Mouse (Mus musculus): Measurements from ENCODE around the gene Adgrf3. TPM values are rescaled to one million over a fixed set of nuclear protein-coding genes. Genes with fewer than 3 reads are reported as not detected.

The Adgrf3 gene
- total RNA-seq, 1 experiment from 2014 or later: not detected

DNA sequence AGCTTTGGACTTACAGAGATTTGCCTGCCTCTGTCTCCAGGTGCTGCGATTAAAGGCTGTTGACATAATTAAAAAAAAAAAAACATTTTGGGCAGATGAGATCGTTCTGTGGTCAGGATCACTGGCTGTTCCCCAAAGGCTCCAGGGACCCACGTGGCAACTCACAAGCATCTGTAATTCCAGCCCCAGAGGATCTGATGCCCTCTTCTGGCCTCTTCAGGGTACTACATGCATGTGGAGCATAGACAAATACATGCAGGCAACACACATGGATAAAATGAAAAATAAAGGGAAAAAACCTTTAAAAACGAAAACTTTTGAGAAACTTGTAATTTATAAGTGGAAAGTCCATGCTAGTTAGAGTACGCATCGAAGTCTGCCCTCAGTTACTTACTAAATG, 1.8 kb upstream of the Adgrf3 start:
- ATAC-seq (replicated peaks in 1 of 2; ENCODE audit: insufficient read depth in 1 of 2, low FRiP score in 2 of 2, low TSS enrichment in 1 of 2, low read depth in 1 of 2, poor library complexity in 2 of 2, severe bottlenecking in 2 of 2): peak in 1 of 2 experiments; percentile 60; a peak in 1 of 4 replicates

DNA sequence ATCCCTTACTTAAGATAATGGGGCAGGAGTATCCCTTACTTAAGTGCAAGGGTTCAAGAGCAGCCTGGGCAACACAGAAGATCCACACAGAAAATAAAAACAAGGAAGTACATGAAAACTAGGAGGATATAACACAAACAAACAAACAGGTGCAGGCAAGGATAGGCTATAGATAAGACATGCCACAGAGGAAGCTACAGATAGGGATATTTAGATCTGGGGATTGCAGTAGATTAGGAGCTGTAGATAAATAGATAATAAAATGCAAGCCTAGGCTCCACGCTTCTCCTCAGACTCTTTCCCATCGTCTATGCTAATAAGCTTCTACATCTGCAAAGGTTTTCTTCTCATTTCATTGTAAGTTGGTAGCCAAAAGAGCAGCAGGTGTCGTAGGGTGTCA, 488 bp downstream of the Adgrf3 start:
- ATAC-seq (replicated peaks in 1 of 2; ENCODE audit: insufficient read depth in 1 of 2, low FRiP score in 2 of 2, low TSS enrichment in 1 of 2, low read depth in 1 of 2, poor library complexity in 2 of 2, severe bottlenecking in 2 of 2): no peak

DNA sequence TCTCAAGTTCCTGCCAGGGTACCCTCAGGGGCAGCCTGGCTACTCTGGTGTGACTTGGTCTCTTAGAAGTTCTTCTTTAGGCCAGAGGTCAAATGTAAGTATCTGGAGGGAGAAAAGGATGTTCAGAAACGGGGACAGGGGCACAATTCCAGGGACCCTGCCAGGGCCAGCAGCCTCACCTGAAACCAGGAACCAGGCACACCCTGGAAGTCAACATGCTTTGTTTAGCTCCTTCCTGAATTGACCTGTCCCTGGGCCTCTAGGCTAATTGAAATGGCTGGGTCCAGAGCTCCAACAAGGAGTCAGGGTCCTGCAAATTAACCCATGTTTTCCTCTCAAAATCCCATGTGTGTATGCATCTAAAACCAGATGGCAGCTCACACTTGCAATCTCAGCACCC, 1.1 kb downstream of the Adgrf3 start:
- ATAC-seq (replicated peaks in 1 of 2; ENCODE audit: insufficient read depth in 1 of 2, low FRiP score in 2 of 2, low TSS enrichment in 1 of 2, low read depth in 1 of 2, poor library complexity in 2 of 2, severe bottlenecking in 2 of 2): no peak

DNA sequence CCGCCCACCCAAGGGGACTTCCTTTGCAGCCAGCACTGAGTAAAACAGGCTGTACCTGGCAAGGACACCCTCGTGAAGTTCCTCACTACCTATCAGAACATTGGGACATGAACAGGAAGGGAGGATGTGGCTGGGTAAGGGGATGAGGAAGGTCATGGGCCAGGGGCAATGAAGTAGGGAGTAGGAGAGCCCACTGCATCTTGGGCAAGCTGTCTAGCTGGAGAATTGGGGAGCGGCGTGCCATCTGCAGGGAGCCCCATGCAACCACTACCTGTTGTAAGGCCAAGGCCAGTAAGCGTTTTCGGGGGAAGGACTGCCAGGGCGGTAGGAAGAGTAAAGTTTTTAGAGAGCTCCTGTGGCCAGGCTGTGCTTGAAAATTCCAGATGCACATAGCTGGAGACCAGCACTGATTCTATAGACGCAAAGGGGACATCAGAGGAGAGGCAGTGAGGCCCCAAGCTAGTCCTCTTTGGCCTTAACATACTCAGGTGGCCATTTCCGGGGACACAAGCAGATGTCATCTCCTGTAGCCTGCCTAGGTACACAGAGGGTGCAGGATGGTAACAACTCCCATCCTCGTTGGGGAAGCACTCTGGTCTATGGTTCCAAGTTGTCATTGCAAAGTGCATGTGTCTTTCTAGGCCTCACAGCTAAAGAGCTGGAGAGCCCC, 2.2 kb downstream of the Adgrf3 start:
- no peak for ATAC-seq (replicated peaks in 1 of 2; ENCODE audit: insufficient read depth in 1 of 2, low FRiP score in 2 of 2, low TSS enrichment in 1 of 2, low read depth in 1 of 2, poor library complexity in 2 of 2, severe bottlenecking in 2 of 2)

DNA sequence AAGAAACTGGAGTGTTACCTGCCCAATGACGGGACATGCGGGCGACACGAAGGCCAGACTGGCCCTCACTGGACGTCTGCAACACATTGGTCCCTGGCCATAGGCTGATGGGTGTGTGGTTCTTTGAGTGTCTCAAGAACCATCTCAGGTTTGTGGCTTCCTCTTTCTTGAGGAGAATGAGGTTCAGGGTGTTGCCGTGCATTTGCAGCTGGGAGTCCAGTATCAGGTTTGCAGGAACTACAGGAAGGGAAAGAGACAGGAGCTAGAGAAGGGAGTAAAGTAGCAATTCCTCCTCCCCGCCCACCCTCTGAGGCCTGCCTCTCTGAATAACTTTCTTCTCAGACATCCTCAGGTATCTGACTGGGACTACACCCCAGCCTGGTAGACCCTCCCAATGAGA, 3.3 kb downstream of the Adgrf3 start:
- no peak for ATAC-seq (replicated peaks in 1 of 2; ENCODE audit: insufficient read depth in 1 of 2, low FRiP score in 2 of 2, low TSS enrichment in 1 of 2, low read depth in 1 of 2, poor library complexity in 2 of 2, severe bottlenecking in 2 of 2)

DNA sequence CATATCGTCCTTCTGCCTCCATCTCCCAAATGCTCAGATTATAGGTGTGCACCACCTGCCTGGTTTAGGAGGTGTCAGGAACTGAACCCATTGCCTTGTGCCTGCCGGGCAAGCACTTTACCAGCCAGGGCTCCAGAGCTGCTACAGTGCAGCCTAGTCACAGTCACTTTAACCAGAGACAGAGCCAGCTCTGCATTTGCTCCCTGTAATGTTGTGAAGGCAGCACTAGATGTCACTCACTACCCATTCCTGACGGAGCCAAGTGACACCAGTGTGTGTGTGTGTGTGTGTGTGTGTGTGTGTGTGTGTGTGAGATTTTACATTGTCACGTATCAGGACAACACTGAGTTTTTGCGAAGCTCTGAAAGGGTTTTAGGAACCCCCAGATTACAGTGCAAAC, 4.0 kb downstream of the Adgrf3 start:
- ATAC-seq (replicated peaks in 1 of 2; ENCODE audit: insufficient read depth in 1 of 2, low FRiP score in 2 of 2, low TSS enrichment in 1 of 2, low read depth in 1 of 2, poor library complexity in 2 of 2, severe bottlenecking in 2 of 2): no peak; a peak in 1 of 4 replicates

DNA sequence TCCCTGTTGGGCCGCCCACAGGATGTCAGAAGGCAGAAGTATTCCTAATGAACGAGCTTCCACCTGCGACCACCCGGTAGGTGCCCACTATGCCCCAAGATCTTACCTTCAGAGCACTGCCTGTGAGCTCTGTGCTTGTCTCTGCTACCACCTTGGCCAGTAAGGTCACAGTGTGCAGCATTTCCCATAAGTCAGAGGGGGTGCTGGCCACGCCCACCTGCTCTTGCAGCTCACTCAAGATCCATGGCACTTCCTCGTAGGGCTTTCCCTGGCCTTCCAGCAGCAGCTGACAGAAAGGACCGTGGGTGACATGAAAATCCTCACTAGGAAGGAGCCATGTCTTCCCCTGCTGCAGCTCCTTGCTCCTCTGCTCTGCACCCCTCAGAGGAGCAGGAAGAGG, 7.3 kb downstream of the Adgrf3 start:
- peak; percentile 61 to 71 for ATAC-seq (replicated peaks in 1 of 2; ENCODE audit: insufficient read depth in 1 of 2, low FRiP score in 2 of 2, low TSS enrichment in 1 of 2, low read depth in 1 of 2, poor library complexity in 2 of 2, severe bottlenecking in 2 of 2)

DNA sequence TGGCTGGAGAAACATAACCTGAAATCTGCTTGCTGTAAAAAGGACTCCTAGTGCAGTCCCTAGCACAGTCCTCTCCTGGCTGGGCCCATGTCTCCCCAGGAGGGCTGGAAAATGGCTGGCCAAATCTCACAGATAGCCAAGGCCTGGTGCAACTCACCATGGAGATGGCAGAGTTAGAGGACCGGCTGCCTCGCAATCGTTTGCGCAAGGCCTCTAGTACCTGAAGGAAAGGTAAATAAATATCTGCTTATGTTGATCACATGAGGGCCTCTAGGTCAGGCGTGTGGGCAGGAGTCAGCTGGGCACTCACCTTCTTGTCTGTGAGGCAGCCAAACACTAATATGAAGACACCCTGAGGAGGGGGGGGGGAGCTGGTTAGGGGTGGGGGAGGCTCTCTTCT, 10.2 kb downstream of the Adgrf3 start:
- ATAC-seq (replicated peaks in 1 of 2; ENCODE audit: insufficient read depth in 1 of 2, low FRiP score in 2 of 2, low TSS enrichment in 1 of 2, low read depth in 1 of 2, poor library complexity in 2 of 2, severe bottlenecking in 2 of 2): no peak

DNA sequence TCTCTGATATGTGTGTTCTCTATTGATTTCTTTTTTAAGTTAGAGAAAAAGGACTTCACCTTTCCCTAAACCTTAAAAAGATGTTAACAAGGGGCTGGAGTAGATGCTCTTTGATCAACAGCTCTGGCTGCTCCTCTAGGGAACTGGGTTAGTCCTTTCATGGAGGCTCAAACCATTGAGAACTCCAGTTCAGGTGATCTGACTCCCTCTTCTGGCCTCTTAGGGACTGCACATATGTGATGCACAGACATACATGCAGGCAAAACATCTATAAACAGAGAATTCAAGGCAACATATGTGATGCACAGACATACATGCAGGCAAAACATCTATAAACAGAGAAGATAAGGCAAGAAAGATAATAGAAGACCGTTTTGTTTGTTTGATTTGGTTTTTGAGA, 13.1 kb downstream of the Adgrf3 start:
- 0 out of 4 replicates have a peak, but pooled peaks of 1 of the 2 experiments have one; percentile 22 for ATAC-seq (replicated peaks in 1 of 2; ENCODE audit: insufficient read depth in 1 of 2, low FRiP score in 2 of 2, low TSS enrichment in 1 of 2, low read depth in 1 of 2, poor library complexity in 2 of 2, severe bottlenecking in 2 of 2)

DNA sequence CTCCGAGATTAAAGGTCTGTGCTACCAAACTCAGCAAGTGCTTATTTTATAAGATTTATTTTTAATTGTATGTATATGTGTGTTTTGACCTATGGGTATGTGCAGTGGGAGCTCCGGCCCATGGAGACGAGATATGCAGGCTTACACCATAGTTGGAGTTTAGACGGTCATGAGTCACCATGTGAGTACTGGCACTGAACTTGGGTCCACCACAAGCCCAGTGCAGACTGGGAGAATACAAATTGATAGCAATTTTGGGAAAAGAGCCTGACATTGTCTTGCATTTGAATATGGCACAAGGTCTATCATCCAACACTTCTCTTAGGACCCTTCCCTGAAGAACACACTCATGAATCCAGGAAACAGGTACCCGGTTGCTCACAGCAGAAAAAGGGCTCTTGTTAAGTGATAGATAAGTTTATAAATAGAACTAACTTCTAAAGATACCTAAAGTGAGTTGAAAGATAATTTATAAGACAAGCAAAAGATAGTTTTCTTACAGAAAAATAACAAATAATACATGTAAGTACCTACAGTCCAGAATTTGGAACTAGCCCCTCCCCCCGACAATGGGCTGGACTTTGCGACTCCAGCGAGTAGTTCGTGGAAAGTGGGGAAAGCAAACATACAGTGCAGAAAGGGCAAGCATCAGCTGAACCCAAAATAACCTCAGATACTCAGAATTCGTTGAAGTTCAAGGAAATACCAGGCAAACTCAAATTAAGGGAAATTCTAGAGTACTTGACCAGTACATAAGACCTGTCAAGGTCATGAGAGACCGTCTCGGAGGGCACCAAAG, 17.6 kb downstream of the Adgrf3 start:
- ATAC-seq (replicated peaks in 1 of 2; ENCODE audit: insufficient read depth in 1 of 2, low FRiP score in 2 of 2, low TSS enrichment in 1 of 2, low read depth in 1 of 2, poor library complexity in 2 of 2, severe bottlenecking in 2 of 2): no peak

DNA sequence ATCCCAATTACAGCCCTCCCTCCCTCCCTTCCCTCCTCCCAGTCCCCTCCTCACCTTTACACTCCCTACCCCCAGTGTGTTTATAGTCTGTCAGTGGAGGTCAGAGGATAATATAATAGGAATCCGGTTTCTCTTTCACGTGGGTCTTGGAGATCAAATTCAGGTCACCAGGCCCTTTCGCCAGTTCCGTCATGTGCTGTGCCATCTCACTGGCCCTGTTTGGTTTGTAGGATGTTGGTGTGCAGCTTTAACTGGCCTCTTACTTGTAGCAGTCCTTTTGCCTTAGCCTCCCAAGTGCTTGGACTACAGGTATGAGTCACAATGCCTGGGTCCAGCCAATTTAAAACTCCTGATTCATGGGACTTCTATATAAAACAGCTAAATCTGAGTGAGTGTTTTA, 29.7 kb downstream of the Adgrf3 start:
- no peak for ATAC-seq (replicated peaks in 1 of 2; ENCODE audit: insufficient read depth in 1 of 2, low FRiP score in 2 of 2, low TSS enrichment in 1 of 2, low read depth in 1 of 2, poor library complexity in 2 of 2, severe bottlenecking in 2 of 2)

DNA sequence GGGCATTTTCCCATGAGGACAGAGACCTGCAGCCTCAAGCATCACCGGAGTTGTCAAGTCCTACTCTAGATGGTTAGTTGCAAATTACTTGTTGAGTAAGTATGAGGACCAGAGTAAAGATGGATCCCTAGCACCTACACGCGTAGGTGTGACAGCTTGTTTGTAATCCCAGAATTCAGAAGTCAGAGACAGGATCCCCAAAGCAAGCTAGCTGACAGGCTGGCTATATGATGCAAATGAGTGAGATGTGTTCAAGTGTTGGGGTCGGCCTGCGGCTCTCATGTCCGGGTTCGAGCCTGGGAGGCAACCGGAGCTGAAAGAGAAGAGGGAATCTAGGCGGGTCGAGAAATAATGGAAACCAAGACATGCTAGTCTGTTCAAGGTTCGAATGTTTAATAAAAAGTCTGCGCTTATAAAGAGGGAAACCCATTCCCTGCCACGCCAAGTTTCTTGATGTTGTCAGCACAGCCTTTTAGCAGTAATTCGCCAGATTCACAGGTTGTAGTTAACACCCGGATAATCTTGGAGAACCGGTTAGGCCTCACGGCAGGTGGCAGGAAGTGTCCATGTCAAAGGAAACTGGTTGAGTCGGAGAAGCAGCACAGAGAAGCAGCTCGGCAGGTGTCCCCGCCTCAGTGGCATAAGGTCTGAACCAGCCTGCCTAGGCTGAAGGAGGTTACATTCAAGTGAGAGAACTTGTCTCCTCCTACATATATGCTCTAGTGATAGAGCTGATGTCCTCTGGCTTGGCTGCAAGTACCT, 32.4 kb downstream of the Adgrf3 start:
- no peak for ATAC-seq (replicated peaks in 1 of 2; ENCODE audit: insufficient read depth in 1 of 2, low FRiP score in 2 of 2, low TSS enrichment in 1 of 2, low read depth in 1 of 2, poor library complexity in 2 of 2, severe bottlenecking in 2 of 2)

DNA sequence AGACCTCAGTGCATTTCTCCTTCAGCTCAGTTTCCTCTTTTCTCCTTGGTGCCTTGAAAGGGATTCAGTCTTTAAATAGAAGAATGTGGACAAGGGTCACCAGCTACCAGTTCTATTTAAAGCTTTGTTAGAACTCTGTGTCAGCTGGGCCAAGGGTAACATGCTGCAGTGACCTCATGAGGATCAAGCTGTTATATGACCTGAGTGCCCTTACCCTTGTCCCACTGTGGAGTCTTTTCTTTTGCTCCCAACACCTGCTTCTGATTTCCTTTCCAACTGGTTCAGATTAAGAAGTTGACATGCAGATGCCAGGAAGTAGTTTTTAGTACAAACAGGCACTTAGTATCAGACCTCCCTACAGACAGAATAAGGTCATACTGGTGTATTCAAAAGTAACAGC, 33.4 kb downstream of the Adgrf3 start:
- ATAC-seq (replicated peaks in 1 of 2; ENCODE audit: insufficient read depth in 1 of 2, low FRiP score in 2 of 2, low TSS enrichment in 1 of 2, low read depth in 1 of 2, poor library complexity in 2 of 2, severe bottlenecking in 2 of 2): no peak

DNA sequence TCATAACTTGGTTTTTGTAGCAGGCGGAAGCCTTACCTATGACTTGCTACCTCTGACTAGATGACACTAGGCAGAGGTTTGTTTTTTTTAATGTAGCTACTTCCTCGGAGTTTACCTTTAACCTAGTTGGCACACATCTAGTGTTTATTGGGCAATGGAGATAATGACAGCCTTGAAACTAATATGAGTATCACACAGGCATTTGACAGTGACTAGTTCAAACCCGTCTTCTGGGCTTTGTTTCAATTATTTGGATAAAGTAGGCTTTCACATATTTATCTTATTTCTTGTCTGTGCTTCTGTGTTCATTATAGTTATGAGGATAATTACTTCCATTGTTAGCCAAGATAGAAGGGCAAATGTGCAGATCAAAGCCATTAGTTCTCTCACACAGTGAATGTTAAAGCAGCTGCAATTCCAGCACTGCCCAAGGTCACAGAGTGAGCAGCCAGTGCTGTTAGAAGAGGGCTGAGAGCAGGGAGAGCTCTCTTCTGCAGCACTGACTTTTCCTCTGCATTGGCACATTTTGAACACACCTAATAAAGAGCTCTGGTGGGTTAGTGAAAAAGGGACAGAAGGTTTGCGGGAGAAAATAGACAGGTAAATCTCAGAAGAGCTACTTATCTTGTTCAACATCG, 35.1 kb downstream of the Adgrf3 start:
- no peak for ATAC-seq (replicated peaks in 1 of 2; ENCODE audit: insufficient read depth in 1 of 2, low FRiP score in 2 of 2, low TSS enrichment in 1 of 2, low read depth in 1 of 2, poor library complexity in 2 of 2, severe bottlenecking in 2 of 2)

DNA sequence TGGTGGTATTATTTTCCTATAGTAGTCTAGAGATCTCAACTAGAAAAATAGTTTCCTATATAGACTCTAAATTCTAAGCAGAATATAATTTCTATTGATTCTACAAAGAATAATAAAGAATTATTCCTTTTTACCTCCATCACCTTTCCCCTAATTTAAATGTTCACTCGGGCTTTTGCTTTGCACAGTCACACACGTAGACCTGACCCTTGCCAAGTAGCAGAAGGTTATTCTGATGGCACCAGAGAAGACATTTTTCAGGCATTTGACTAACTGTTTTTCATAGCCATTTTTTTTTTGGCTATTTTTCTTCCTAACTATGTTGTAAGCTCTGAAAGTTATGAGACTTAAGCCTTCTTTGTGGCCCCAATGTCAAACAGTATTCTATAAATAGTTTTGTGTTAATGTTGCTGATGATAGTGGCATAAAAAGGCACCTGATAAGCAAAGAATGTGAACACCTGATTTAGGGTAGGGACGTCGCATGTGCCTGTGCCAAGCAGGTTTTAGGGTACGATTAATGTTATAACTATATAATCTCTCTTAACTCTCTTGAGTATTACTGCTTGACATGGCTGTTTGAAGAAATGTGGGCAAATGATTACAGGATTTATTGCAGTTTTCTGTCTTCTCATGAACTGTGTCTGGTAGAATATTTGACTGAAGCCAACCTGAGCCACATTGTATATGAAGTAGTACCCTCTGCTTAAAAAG, 40.1 kb downstream of the Adgrf3 start:
- ATAC-seq (replicated peaks in 1 of 2; ENCODE audit: insufficient read depth in 1 of 2, low FRiP score in 2 of 2, low TSS enrichment in 1 of 2, low read depth in 1 of 2, poor library complexity in 2 of 2, severe bottlenecking in 2 of 2): no peak

DNA sequence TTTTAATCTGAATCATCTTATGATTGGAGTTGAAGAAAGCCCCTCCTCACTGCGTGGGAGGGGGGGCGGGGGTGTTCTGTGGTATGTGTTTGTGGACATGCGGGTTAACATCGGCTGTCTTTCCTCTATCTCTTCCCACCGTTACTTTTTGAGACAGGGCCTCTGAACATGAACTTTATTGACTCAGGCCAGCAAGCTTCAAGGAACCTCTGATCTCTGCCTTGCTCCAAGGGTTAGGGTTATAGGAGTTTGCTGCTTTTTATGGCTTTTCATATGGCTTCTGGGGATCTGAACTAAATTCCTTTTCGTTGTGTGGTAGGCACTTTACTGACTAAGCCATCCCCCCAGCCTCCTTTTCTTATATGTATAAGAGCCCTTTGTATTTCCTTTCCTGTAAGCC, 43.2 kb downstream of the Adgrf3 start:
- ATAC-seq (replicated peaks in 1 of 2; ENCODE audit: insufficient read depth in 1 of 2, low FRiP score in 2 of 2, low TSS enrichment in 1 of 2, low read depth in 1 of 2, poor library complexity in 2 of 2, severe bottlenecking in 2 of 2): no peak

DNA sequence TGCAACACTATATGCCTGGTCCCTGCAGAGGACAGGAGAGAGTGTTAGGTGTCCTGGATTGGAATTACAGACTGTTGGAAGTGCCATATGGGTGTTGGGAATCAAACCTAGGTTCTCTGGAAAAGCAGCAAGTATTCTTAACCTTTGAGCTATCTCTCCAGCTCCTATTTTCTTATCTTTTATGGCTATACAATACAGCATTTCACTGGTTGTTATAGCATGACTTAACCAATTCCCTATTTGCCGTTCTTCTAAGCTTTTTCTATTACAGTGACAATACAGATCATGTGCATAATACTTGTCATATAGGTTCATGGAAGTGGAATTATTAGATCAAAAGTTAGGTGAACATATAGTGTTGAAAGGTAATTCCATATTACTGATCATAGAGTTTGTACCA, 43.7 kb downstream of the Adgrf3 start:
- ATAC-seq (replicated peaks in 1 of 2; ENCODE audit: insufficient read depth in 1 of 2, low FRiP score in 2 of 2, low TSS enrichment in 1 of 2, low read depth in 1 of 2, poor library complexity in 2 of 2, severe bottlenecking in 2 of 2): no peak

Data from hematopoietic stem cell, adult 5-6 weeks (primary cell).